Mouse (Mus musculus) liver, embryonic 13.5 days (tissue): ENCODE measurements around the gene Unc13c. TPM values are rescaled to one million over a fixed set of nuclear protein-coding genes. Genes with fewer than 3 reads are reported as not detected.

ENCODE experiments used
- ATAC-seq: fragments of 200-750 bp; cut with Nextera tagmentation; 2 replicates; pipeline ENCODE4 v1.8.0; 2017; ENCODE audit warnings: low read depth, mild to moderate bottlenecking, moderate number of reproducible peaks, moderate library complexity
- DNase-seq: peaks from one replicate; pipeline ENCODE4 v3.0.0; 2022
- H3K27ac ChIP-seq: fragments of 300-500 bp; sonication (generic); 2 replicates; pipeline ENCODE4 v1.5.1; 2015; ENCODE audit warnings: moderate library complexity, mild to moderate bottlenecking, inconsistent platforms
- H3K27me3 ChIP-seq: fragments of 300-500 bp; sonication (generic); 2 replicates; pipeline ENCODE4 v1.6.1; 2015; ENCODE audit warnings: mild to moderate bottlenecking, inconsistent platforms
- H3K36me3 ChIP-seq: fragments of 300-500 bp; sonication (generic); 2 replicates; pipeline ENCODE4 v1.6.1; 2015; ENCODE audit warnings: mild to moderate bottlenecking, inconsistent platforms
- H3K4me1 ChIP-seq: fragments of 300-500 bp; sonication (generic); replicated peaks from 2 replicates; pipeline ENCODE4 v1.6.1; 2015; ENCODE audit warnings: inconsistent platforms
- H3K4me2 ChIP-seq: fragments of 300-500 bp; sonication (generic); 2 replicates; pipeline ENCODE4 v1.6.1; 2015; ENCODE audit warnings: inconsistent platforms, mild to moderate bottlenecking, moderate library complexity
- H3K4me3 ChIP-seq: fragments of 300-500 bp; sonication (generic); replicated peaks from 2 replicates; pipeline ENCODE4 v1.5.1; 2015; ENCODE audit warnings: mild to moderate bottlenecking, inconsistent platforms
- H3K9ac ChIP-seq: fragments of 300-500 bp; sonication (generic); 2 replicates; pipeline ENCODE4 v1.6.1; 2015; ENCODE audit warnings: mild to moderate bottlenecking, inconsistent platforms
- H3K9me3 ChIP-seq: fragments of 300-500 bp; sonication (generic); replicated peaks from 2 replicates; pipeline ENCODE4 v1.6.1; 2016; ENCODE audit warnings: inconsistent platforms
- WGBS: fragments of 180-500 bp; shearing (Covaris S2); methylation state at CpG from one replicate; pipeline ENCODE4 v1.1.7; 2015; ENCODE audit not compliant: insufficient replicate concordance; 5-methylcytosine and 5-hydroxymethylcytosine counted together
- polyA plus RNA-seq: library from polyadenylated mRNA; unstranded; fragments of >200 nt; fragmentation: Nextera tagmentation; extraction: Ambion mirVana; gene quantifications from 2 replicates; pipeline ENCODE4 v1.2.1, GENCODE M21; 2015

Unc13c gene
- polyA plus RNA-seq, 1 experiment from 2014 or later: 0.06 TPM

GRCm38 (mm10) chr9:73951586-73951985 is 17.2 kb downstream of the Unc13c start:
- no peak overlapping the region for H3K4me2 ChIP-seq
- no peaks in the 10 kb centered on the region for H3K9me3 ChIP-seq
- H3K4me3 ChIP-seq: no peak overlapping the region
- ATAC-seq (no peak), DNase-seq (no peak)
- no peak overlapping the region for H3K9ac ChIP-seq
- no peak overlapping the region for H3K27ac ChIP-seq
- WGBS: 68% methylated on average over 4 of the region's 4 CpGs
- H3K4me1 ChIP-seq: no peaks in the 10 kb centered on the region
- no peaks in the 10 kb centered on the region for H3K36me3 ChIP-seq
- H3K27me3 ChIP-seq: no peaks in the 10 kb centered on the region

DNA sequence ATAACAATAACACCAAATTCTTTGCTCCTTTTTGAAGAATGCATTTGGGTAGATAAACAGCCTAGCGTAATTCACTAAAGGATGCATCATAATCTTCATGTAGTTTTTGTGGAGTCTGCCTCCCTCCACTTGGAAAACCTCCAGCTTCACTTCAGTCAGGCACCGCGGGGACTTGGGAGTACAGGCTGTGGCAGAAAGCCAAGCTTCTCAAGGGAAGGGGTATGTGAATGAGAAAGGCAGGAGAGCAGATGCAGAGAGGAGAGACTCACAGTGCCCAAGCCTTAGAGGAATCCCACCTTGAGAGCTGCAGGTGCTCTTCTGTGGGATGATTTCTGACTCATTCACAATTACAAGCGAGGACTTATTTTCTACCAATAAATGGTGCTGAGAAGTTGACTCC is 33.9 kb downstream of the Unc13c start:
- Histone ChIP-seq H3K36me3 (no peaks in the 10 kb centered on the region), H3K4me3 (no peak overlapping the region), H3K9me3 (peaks cover 9% of the 10 kb centered on the region; the same call in 1 of the 2 replicates), H3K4me2 (no peak overlapping the region), H3K27me3 (no peaks in the 10 kb centered on the region), H3K4me1 (no peaks in the 10 kb centered on the region), H3K9ac (no peak overlapping the region), H3K27ac (no peak overlapping the region)
- DNase-seq: no peak
- no peak for ATAC-seq
- WGBS: 63% methylated on average over 4 of the region's 4 CpGs

DNA sequence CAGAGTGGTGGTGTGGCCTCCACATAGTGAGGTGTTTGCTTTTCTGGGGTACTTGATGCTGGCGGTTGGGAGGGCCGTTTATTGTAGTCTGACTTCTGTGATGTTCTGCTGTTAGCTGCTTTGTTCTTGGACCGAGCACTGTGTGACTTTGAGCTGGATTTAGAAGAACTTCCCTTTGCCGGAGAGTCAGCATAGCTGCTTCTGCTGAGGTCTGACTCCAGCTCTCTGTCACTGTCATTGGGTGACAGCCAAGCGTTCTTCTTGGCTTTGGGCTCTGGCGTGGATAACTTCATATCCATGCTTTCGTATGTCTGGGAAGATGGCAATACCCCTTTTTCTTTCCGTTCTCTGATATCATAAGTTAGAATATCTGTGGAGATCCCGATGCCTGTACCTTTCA is 36.8 kb downstream of the Unc13c start:
- no peak for ATAC-seq
- 81% methylated on average over 9 of the region's 9 CpGs for WGBS
- Histone ChIP-seq H3K27me3 (no peaks in the 10 kb centered on the region), H3K36me3 (no peaks in the 10 kb centered on the region), H3K9ac (no peak overlapping the region), H3K27ac (no peak overlapping the region), H3K9me3 (peaks cover 9% of the 10 kb centered on the region; the same call in 1 of the 2 replicates), H3K4me2 (no peak overlapping the region), H3K4me1 (no peaks in the 10 kb centered on the region), H3K4me3 (no peak overlapping the region)
- DNase-seq: no peak

DNA sequence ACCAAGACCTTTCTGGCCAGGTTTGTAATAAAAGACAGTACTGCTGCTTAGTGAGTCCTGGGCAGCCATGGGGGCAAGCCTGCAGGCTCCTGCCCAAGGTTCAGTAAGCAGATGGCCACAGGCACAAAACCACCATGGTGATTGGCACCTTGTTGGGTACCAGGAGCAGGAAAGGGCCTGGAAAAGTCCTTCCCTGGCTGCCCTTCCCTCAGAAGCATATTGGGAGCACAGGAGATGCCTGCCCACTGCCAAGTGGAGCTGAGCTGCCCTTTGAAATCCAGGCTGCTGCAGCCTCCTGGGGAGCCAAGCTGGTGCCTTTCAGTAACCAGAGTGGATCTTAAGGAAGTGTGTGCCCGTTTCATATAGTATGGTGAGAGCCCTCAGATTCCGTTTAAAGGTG is 41.5 kb downstream of the Unc13c start:
- Histone ChIP-seq H3K4me1 (no peaks in the 10 kb centered on the region), H3K4me2 (no peak overlapping the region), H3K36me3 (no peaks in the 10 kb centered on the region), H3K27ac (no peak overlapping the region), H3K9ac (no peak overlapping the region), H3K9me3 (no peaks in the 10 kb centered on the region; the same call in 1 of the 2 replicates), H3K27me3 (no peaks in the 10 kb centered on the region), H3K4me3 (no peak overlapping the region)
- no peak for ATAC-seq
- 58% methylated on average over 2 of the region's 2 CpGs for WGBS
- DNase-seq: no peak

GRCm38 (mm10) chr9:73922449-73923115 is 46.2 kb downstream of the Unc13c start:
- DNase-seq (no peak), ATAC-seq (no peak)
- no peak overlapping the region for H3K4me3 ChIP-seq
- no peak overlapping the region for H3K9ac ChIP-seq
- no peak overlapping the region for H3K27ac ChIP-seq
- no peak overlapping the region for H3K4me2 ChIP-seq
- 61% methylated on average over 11 of the region's 11 CpGs for WGBS
- no peaks in the 10 kb centered on the region for H3K36me3 ChIP-seq
- H3K9me3 ChIP-seq: no peaks in the 10 kb centered on the region
- H3K4me1 ChIP-seq: no peaks in the 10 kb centered on the region
- H3K27me3 ChIP-seq: no peaks in the 10 kb centered on the region

DNA sequence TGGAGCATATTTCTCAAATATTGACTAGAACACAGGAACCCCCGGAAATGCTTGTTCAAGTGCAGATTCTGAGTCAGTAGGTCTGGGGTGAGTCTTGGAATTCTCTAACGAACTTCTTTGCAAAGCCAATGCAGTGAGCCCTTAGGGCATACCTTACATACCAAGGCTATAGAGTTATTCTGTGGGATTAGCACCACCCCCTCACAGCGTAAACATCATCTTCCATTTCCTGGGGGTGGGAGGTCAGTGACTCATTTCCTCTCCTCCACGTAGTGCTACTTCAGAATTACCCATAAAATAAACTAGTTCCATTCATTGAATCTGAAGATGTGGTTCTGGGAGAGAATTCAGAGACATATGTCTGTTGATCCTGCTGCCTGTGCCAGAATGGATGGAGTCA is 62.8 kb downstream of the Unc13c start:
- no peak overlapping the region for H3K4me2 ChIP-seq
- H3K27ac ChIP-seq: no peak overlapping the region
- no peak overlapping the region for H3K4me3 ChIP-seq
- WGBS: 51% methylated on average over 4 of the region's 4 CpGs
- no peaks in the 10 kb centered on the region for H3K36me3 ChIP-seq
- no peak overlapping the region for H3K9ac ChIP-seq
- H3K9me3 ChIP-seq: 0 out of 2 replicates have a peak, but pooled peaks cover 5% of the 10 kb centered on the region
- no peaks in the 10 kb centered on the region for H3K4me1 ChIP-seq
- ATAC-seq (no peak), DNase-seq (no peak)
- H3K27me3 ChIP-seq: no peaks in the 10 kb centered on the region

- WGBS: 56% methylated on average over 3 of the region's 3 CpGs
- H3K4me1 ChIP-seq: no peaks in the 10 kb centered on the region
- no peak overlapping the region for H3K4me2 ChIP-seq
- no peaks in the 10 kb centered on the region for H3K9me3 ChIP-seq
- no peak for DNase-seq
- H3K9ac ChIP-seq: no peak overlapping the region
- no peaks in the 10 kb centered on the region for H3K27me3 ChIP-seq
- ATAC-seq: no peak
- no peak overlapping the region for H3K27ac ChIP-seq
- H3K36me3 ChIP-seq: no peaks in the 10 kb centered on the region
- no peak overlapping the region for H3K4me3 ChIP-seq
Measured at GRCm38 (mm10) chr9:73898516-73898915, 70.2 kb downstream of the Unc13c start.

GRCm38 (mm10) chr9:73896210-73896609 is 72.6 kb downstream of the Unc13c start:
- Histone ChIP-seq H3K9ac (no peak overlapping the region), H3K4me2 (no peak overlapping the region), H3K36me3 (no peaks in the 10 kb centered on the region), H3K9me3 (no peaks in the 10 kb centered on the region), H3K4me1 (no peaks in the 10 kb centered on the region), H3K27me3 (no peaks in the 10 kb centered on the region), H3K4me3 (no peak overlapping the region), H3K27ac (no peak overlapping the region)
- DNase-seq (no peak), ATAC-seq (no peak)
- WGBS: 61% methylated on average over 3 of the region's 3 CpGs

DNA sequence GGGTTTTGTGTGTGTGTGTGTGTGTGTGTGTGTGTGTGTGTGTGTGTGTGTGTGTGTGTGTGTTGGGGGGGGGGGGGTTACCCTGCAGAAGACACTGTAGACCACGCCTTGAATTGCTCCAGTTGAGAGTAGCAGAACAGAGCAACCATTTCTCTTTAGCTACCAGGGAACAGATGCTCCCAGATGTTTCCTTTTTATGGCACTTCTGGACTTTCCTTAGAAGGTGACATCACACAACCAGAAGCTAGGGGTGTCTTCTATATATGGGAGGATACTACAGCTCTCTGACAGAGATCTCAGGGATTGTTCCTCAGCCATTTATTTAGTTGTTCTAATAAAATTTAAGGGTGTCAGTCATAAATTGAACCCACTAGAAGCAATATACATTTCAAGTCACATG is 85.2 kb downstream of the Unc13c start:
- Histone ChIP-seq H3K27ac (no peak overlapping the region), H3K9me3 (no peaks in the 10 kb centered on the region), H3K4me1 (no peaks in the 10 kb centered on the region), H3K4me3 (no peak overlapping the region), H3K4me2 (no peak overlapping the region), H3K27me3 (no peaks in the 10 kb centered on the region), H3K9ac (no peak overlapping the region), H3K36me3 (no peaks in the 10 kb centered on the region)
- WGBS: no CpG with 5 or more reads among the region's 1 CpGs
- ATAC-seq (no peak), DNase-seq (no peak)

DNA sequence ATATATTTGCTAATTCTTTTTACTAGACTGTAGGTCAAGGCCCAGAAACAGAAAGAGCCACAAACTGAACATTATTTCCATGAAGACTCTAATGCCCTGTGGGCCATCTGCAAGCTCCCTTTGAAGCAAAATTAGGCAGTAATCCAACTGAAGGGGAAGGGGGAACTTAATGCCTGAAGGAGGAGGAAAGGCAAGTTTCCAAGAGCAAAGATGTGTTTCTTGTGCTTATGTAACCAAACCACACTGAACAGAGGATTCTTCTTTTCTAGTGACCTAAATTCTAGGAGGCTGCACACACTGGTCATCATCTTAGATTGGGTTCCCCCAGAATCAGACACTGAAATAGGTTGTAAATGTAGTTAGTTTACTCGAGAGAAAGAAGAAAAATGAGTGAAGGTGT is 85.6 kb downstream of the Unc13c start:
- no peak overlapping the region for H3K9ac ChIP-seq
- H3K4me2 ChIP-seq: no peak overlapping the region
- no peak for DNase-seq
- no peak for ATAC-seq
- 38% methylated on average over 1 of the region's 1 CpGs for WGBS
- H3K36me3 ChIP-seq: no peaks in the 10 kb centered on the region
- H3K4me3 ChIP-seq: no peak overlapping the region
- H3K27me3 ChIP-seq: no peaks in the 10 kb centered on the region
- no peaks in the 10 kb centered on the region for H3K9me3 ChIP-seq
- no peak overlapping the region for H3K27ac ChIP-seq
- no peaks in the 10 kb centered on the region for H3K4me1 ChIP-seq

- H3K27me3 ChIP-seq: no peaks in the 10 kb centered on the region
- H3K4me3 ChIP-seq: no peak overlapping the region
- H3K9me3 ChIP-seq: no peaks in the 10 kb centered on the region
- H3K4me1 ChIP-seq: no peaks in the 10 kb centered on the region
- no peaks in the 10 kb centered on the region for H3K36me3 ChIP-seq
- DNase-seq (no peak), ATAC-seq (no peak)
- no peak overlapping the region for H3K4me2 ChIP-seq
- H3K9ac ChIP-seq: no peak overlapping the region
- H3K27ac ChIP-seq: no peak overlapping the region
- 66% methylated on average over 5 of the region's 5 CpGs for WGBS
Measured at GRCm38 (mm10) chr9:73882393-73882919, 86.3 kb downstream of the Unc13c start.

GRCm38 (mm10) chr9:73867410-73868067 is 101.2 kb downstream of the Unc13c start:
- DNase-seq (no peak), ATAC-seq (no peak)
- Histone ChIP-seq H3K9me3 (no peaks in the 10 kb centered on the region), H3K4me1 (no peaks in the 10 kb centered on the region), H3K4me3 (no peak overlapping the region), H3K27ac (no peak overlapping the region), H3K27me3 (no peaks in the 10 kb centered on the region), H3K36me3 (no peaks in the 10 kb centered on the region), H3K9ac (no peak overlapping the region), H3K4me2 (no peak overlapping the region)
- 57% methylated on average over 2 of the region's 2 CpGs for WGBS
